ENCODE assay signal across 21 mouse cellular contexts in genomic region chr7:94668836-94669396, GRCm38 (mm10).
A peak's percentile ranks its signal among the peaks of the same experiment; 100 is the strongest.
DNase-seq lines count a peak whose midpoint lies in the region; ATAC-seq and TF ChIP-seq lines count a peak whose summit lies in the region.
"Had no signal": no experiment of that assay in that cellular context is flagged by ENCODE, and none has a peak within 500 bp of the region (broad histone marks: within the 10 kb centered on the region; RNA-seq: fewer than 3 reads in every experiment).

No protein-coding gene starts in this region.

- peak; percentile 70; the same call in 1 of the 2 replicates for ATAC-seq in embryonic facial prominence, embryonic 14.5 days (ENCODE audit: low read depth)
- ATAC-seq in hindbrain, embryonic 13.5 days (ENCODE audit: low FRiP score), result no peak
- ATAC-seq: forebrain, embryonic 16.5 days; hindbrain, postnatal 0 days; intestine, embryonic 15.5 days had no signal

- H3K27ac ChIP-seq in embryonic facial prominence, embryonic 10.5 days (replicated peaks), result no peak overlapping the region
- no peak overlapping the region for H3K27ac ChIP-seq in embryonic facial prominence, embryonic 14.5 days (replicated peaks; ENCODE audit: low read depth, low read length)
- H3K27ac ChIP-seq in hindbrain, embryonic 13.5 days, result no peak overlapping the region
- no peak overlapping the region for H3K27ac ChIP-seq in kidney, adult 2 months (ENCODE audit: insufficient read depth, low read depth, low read length)
- H3K27ac ChIP-seq: embryonic facial prominence, embryonic 15.5 days; forebrain, embryonic 10.5 days; heart, embryonic 13.5 days; hindbrain, embryonic 12.5 days; hindbrain, postnatal 0 days; intestine, embryonic 15.5 days had no signal

- H3K36me3 ChIP-seq in embryonic facial prominence, embryonic 10.5 days (replicated peaks), result no peaks in the 10 kb centered on the region
- no peaks in the 10 kb centered on the region for H3K36me3 ChIP-seq in embryonic facial prominence, embryonic 14.5 days (ENCODE audit: control insufficient read depth, insufficient read depth, low read length)
- no peaks in the 10 kb centered on the region for H3K36me3 ChIP-seq in hindbrain, embryonic 13.5 days
- no peaks in the 10 kb centered on the region for H3K36me3 ChIP-seq in kidney, adult 2 months (ENCODE audit: control insufficient read depth, insufficient read depth, low read length)
- H3K36me3 ChIP-seq: embryonic facial prominence, embryonic 15.5 days; forebrain, embryonic 10.5 days; heart, embryonic 13.5 days; hindbrain, embryonic 12.5 days; intestine, embryonic 15.5 days had no signal

- DNase-seq in embryo, embryonic 11 days, result peak; percentile 38
- DNase-seq in embryo, embryonic 10 days (ENCODE audit: low spot score), result no peak
- peak; percentile 10 for DNase-seq in embryonic facial prominence, embryonic 10.5 days (ENCODE audit: low spot score)
- peak; percentile 44 for DNase-seq in embryonic facial prominence, embryonic 14.5 days (ENCODE audit: low spot score)
- peak; percentile 5 for DNase-seq in mesoderm, embryonic 11.5 days (ENCODE audit: low read depth, low spot score)
- DNase-seq in kidney, adult 2 months, result no peak
- DNase-seq: adrenal gland, postnatal 10 days; cerebellum, adult 11 months; cerebellum, adult 8-10 months; cerebellum, postnatal 14 days; gastrocnemius, postnatal 14 days; heart, postnatal 4 days had no signal

- H3K27me3 ChIP-seq in embryonic facial prominence, embryonic 10.5 days (replicated peaks; ENCODE audit: low read depth, poor library complexity, severe bottlenecking), result no peaks in the 10 kb centered on the region
- no peaks in the 10 kb centered on the region for H3K27me3 ChIP-seq in embryonic facial prominence, embryonic 14.5 days (replicated peaks; ENCODE audit: control insufficient read depth, insufficient read depth, low read length)
- H3K27me3 ChIP-seq in hindbrain, embryonic 13.5 days, result no peaks in the 10 kb centered on the region
- H3K27me3 ChIP-seq in kidney, adult 2 months (replicated peaks; ENCODE audit: control insufficient read depth, insufficient read depth, low read length), result no peaks in the 10 kb centered on the region
- H3K27me3 ChIP-seq: embryonic facial prominence, embryonic 15.5 days; heart, embryonic 13.5 days; hindbrain, embryonic 12.5 days; intestine, embryonic 15.5 days had no signal

- no peak overlapping the region for H3K4me2 ChIP-seq in embryonic facial prominence, embryonic 14.5 days (ENCODE audit: low read depth, low read length)
- no peak overlapping the region for H3K4me2 ChIP-seq in hindbrain, embryonic 13.5 days
- H3K4me2 ChIP-seq: embryonic facial prominence, embryonic 15.5 days; heart, embryonic 13.5 days; hindbrain, embryonic 12.5 days; intestine, embryonic 15.5 days had no signal

- no peak overlapping the region for H3K4me3 ChIP-seq in embryonic facial prominence, embryonic 10.5 days
- no peak overlapping the region for H3K4me3 ChIP-seq in embryonic facial prominence, embryonic 14.5 days (ENCODE audit: low read depth, low read length)
- no peak overlapping the region for H3K4me3 ChIP-seq in hindbrain, embryonic 13.5 days
- H3K4me3 ChIP-seq in kidney, adult 2 months (ENCODE audit: insufficient read depth, low read depth, low read length), result no peak overlapping the region
- H3K4me3 ChIP-seq: embryonic facial prominence, embryonic 15.5 days; erythroblast, embryonic 14.5 days; forebrain, embryonic 10.5 days; heart, embryonic 13.5 days; hindbrain, embryonic 12.5 days; intestine, embryonic 15.5 days had no signal

- no peak for TF ChIP-seq POLR2A in kidney, adult 2 months (IDR thresholded peaks at IDR 0.05; ENCODE audit: low read depth, low read length)

- WGBS in embryonic facial prominence, embryonic 10.5 days, result 52% methylated on average over 2 of the region's 2 CpGs
- WGBS in embryonic facial prominence, embryonic 14.5 days, result 34% methylated on average over 2 of the region's 2 CpGs
- WGBS in hindbrain, embryonic 13.5 days, result 70% methylated on average over 2 of the region's 2 CpGs
- 59% methylated on average over 2 of the region's 2 CpGs for WGBS in kidney, adult 2 months

- peaks cover 5% of the 10 kb centered on the region; the same call in 1 of the 2 replicates for H3K4me1 ChIP-seq in embryonic facial prominence, embryonic 10.5 days
- H3K4me1 ChIP-seq in embryonic facial prominence, embryonic 14.5 days (ENCODE audit: control insufficient read depth, insufficient read depth, low read length), result no peaks in the 10 kb centered on the region
- no peaks in the 10 kb centered on the region for H3K4me1 ChIP-seq in hindbrain, embryonic 13.5 days (replicated peaks)
- no peaks in the 10 kb centered on the region for H3K4me1 ChIP-seq in kidney, adult 2 months (ENCODE audit: control insufficient read depth, insufficient read depth, low read length)
- H3K4me1 ChIP-seq: embryonic facial prominence, embryonic 15.5 days; heart, embryonic 13.5 days; hindbrain, embryonic 12.5 days; intestine, embryonic 15.5 days had no signal

- TF ChIP-seq CTCF in kidney, adult 2 months (conservative IDR thresholded peaks at IDR 0.05; ENCODE audit: insufficient read depth, insufficient read length, low read depth, low read length), result no peak

- no peak overlapping the region for H3K9ac ChIP-seq in embryonic facial prominence, embryonic 14.5 days (ENCODE audit: low read depth, low read length)
- H3K9ac ChIP-seq in hindbrain, embryonic 13.5 days, result no peak overlapping the region
- H3K9ac ChIP-seq: embryonic facial prominence, embryonic 15.5 days; heart, embryonic 13.5 days; hindbrain, embryonic 12.5 days; intestine, embryonic 15.5 days had no signal

- no peaks in the 10 kb centered on the region for H3K9me3 ChIP-seq in embryonic facial prominence, embryonic 10.5 days
- H3K9me3 ChIP-seq in embryonic facial prominence, embryonic 14.5 days (ENCODE audit: control insufficient read depth, low read length), result no peaks in the 10 kb centered on the region
- no peaks in the 10 kb centered on the region for H3K9me3 ChIP-seq in hindbrain, embryonic 13.5 days
- H3K9me3 ChIP-seq: embryonic facial prominence, embryonic 15.5 days; forebrain, embryonic 10.5 days; heart, embryonic 13.5 days; hindbrain, embryonic 12.5 days; intestine, embryonic 15.5 days had no signal

Comparison
In these comparisons a context has a peak if more than half of its experiments do, and no peak if none do; other contexts are left out.
1. DNase-seq: peak in embryo, embryonic 11 days (single experiment), embryonic facial prominence, embryonic 10.5 days (single experiment), embryonic facial prominence, embryonic 14.5 days (single experiment) and mesoderm, embryonic 11.5 days (single experiment); none in embryo, embryonic 10 days (single experiment) and kidney, adult 2 months (single experiment).